Mouse (Mus musculus) embryonic facial prominence, embryonic 13.5 days (tissue): ENCODE results near the gene 2310061I04Rik. TPM values are rescaled to one million over a fixed set of nuclear protein-coding genes. Genes with fewer than 3 reads are reported as not detected.

Experiments used
- microRNA counts: library from miRNA; unstranded; fragments of <30 nt; microRNA quantifications from one replicate; lab custom pipeline; 2016
- microRNA-seq: library from miRNA; unstranded; fragments of <30 nt; microRNA quantifications from one replicate; pipeline ENCODE4, GENCODE M21; 2016
- polyA plus RNA-seq: library from polyadenylated mRNA; unstranded; fragments of >200 nt; fragmentation: Nextera tagmentation; extraction: Ambion mirVana; gene quantifications from 2 replicates; pipeline ENCODE4 v1.2.1, GENCODE M21; 2015

2310061I04Rik gene
- polyA plus RNA-seq, 1 experiment from 2014 or later = 30.1 TPM

MicroRNA genes within 50 kb of the gene (microRNA counts, 519-probe panel; counts per million panel counts)
- microRNA mmu-miR-1894-3p (lab: Ali Mortazavi, UCI) = 236 counts per million, percentile 44 among the panel's probes with 10 or more counts
- 236 counts per million, percentile 44 among the panel's probes with 10 or more counts for microRNA mmu-miR-1894-5p (lab: Ali Mortazavi, UCI)

Small RNA genes lying within 50 kb of the gene (microRNA-seq; reads per million reads assigned to microRNA genes)
- not detected for gene Gm28033
- not detected for gene Mir1894

Other genes starting within 250 kb of the 2310061I04Rik start
- 15.9 and 17.4 TPM in 2 replicates for gene Vars2, start 229.8 kb downstream of the 2310061I04Rik start, polyA plus RNA-seq
- 39.2 and 48.6 TPM in 2 replicates for gene Gtf2h4, start 223.7 kb downstream of the 2310061I04Rik start, polyA plus RNA-seq
- 65.8 and 69.4 TPM in 2 replicates for gene Ddr1, start 192.8 kb downstream of the 2310061I04Rik start, polyA plus RNA-seq
- gene Ier3, start 75.7 kb downstream of the 2310061I04Rik start, polyA plus RNA-seq = 20.1 and 27.7 TPM in 2 replicates
- 61.0 and 67.2 TPM in 2 replicates for gene Flot1, start 74.2 kb downstream of the 2310061I04Rik start, polyA plus RNA-seq
- gene Tubb5, start 59.1 kb downstream of the 2310061I04Rik start, polyA plus RNA-seq = 1,166 and 1,221 TPM in 2 replicates
- gene Mdc1, start 55.9 kb downstream of the 2310061I04Rik start, polyA plus RNA-seq = 15.7 and 21.0 TPM in 2 replicates
- gene Nrm, start 36.1 kb downstream of the 2310061I04Rik start, polyA plus RNA-seq = 49.0 and 53.5 TPM in 2 replicates
- 23.7 and 25.4 TPM in 2 replicates for gene Ppp1r18, start 31.8 kb downstream of the 2310061I04Rik start, polyA plus RNA-seq
- 40.9 and 53.5 TPM in 2 replicates for gene Dhx16, start 17.6 kb downstream of the 2310061I04Rik start, polyA plus RNA-seq
- 136 and 151 TPM in 2 replicates for gene Atat1, start 12.6 kb upstream of the 2310061I04Rik start, polyA plus RNA-seq
- gene Mrps18b, start 19.0 kb upstream of the 2310061I04Rik start, polyA plus RNA-seq = 60.2 and 69.9 TPM in 2 replicates
- 40.1 and 44.3 TPM in 2 replicates for gene Ppp1r10, start 19.0 kb upstream of the 2310061I04Rik start, polyA plus RNA-seq
- gene Abcf1, start 72.3 kb upstream of the 2310061I04Rik start, polyA plus RNA-seq = 109 and 110 TPM in 2 replicates
- gene Gnl1, start 82.4 kb upstream of the 2310061I04Rik start, polyA plus RNA-seq = 56.3 and 64.8 TPM in 2 replicates
- gene Prr3, start 82.8 kb upstream of the 2310061I04Rik start, polyA plus RNA-seq = 44.4 and 56.9 TPM in 2 replicates
- 3.9 and 4.3 TPM in 2 replicates for gene H2-T24, start 123.1 kb upstream of the 2310061I04Rik start, polyA plus RNA-seq
- gene H2-T23, start 135.4 kb upstream of the 2310061I04Rik start, polyA plus RNA-seq = 18.8 and 21.6 TPM in 2 replicates
- 20.1 and 21.0 TPM in 2 replicates for gene H2-T22, start 145.3 kb upstream of the 2310061I04Rik start, polyA plus RNA-seq
- not detected in 2 replicates for gene Gm6034, start 145.5 kb upstream of the 2310061I04Rik start, polyA plus RNA-seq
- not detected in 2 replicates for gene Gm11127, start 160.9 kb upstream of the 2310061I04Rik start, polyA plus RNA-seq
- not detected in 2 replicates for gene Gm19684, start 224.2 kb upstream of the 2310061I04Rik start, polyA plus RNA-seq
- gene Gm7030, start 232.0 kb upstream of the 2310061I04Rik start, polyA plus RNA-seq = not detected in 2 replicates